Mouse (Mus musculus) cerebellum, adult 8-10 months (tissue): ENCODE results near the gene Adamts2.

Experiments
- DNase-seq: peaks from one replicate; pipeline ENCODE4 v3.0.0; 2022

Adamts2 gene

GRCm38 (mm10) chr11:50850989-50851601 is 249.2 kb downstream of the Adamts2 start:
- no peak for DNase-seq
